Mouse (Mus musculus): Measurements from ENCODE around the gene Rtcb. TPM values are rescaled to one million over a fixed set of nuclear protein-coding genes. Genes with fewer than 3 reads are reported as not detected.
A peak's percentile ranks its signal among the peaks of the same experiment; 100 is the strongest.

Rtcb gene
- polyA plus RNA-seq, 1 experiment from 2014 or later = 115 TPM

GRCm38 (mm10) chr10:85936280-85936965 lies 21.2 kb downstream of the Rtcb start:
- Histone ChIP-seq H3K4me3 (no peak overlapping the region), H3K9me3 (peaks cover 5% of the 10 kb centered on the region; the same call in 1 of the 2 replicates), H3K4me2 (no peak overlapping the region), H3K27me3 (replicated peaks) (no peaks in the 10 kb centered on the region), H3K9ac (no peak overlapping the region), H3K4me1 (no peaks in the 10 kb centered on the region), H3K27ac (replicated peaks) (no peak overlapping the region), H3K36me3 (peaks cover 58% of the 10 kb centered on the region)
- 93% methylated on average over 6 of the region's 6 CpGs for WGBS
- ATAC-seq (ENCODE audit: extremely low read depth, insufficient number of reproducible peaks, low FRiP score, low TSS enrichment) = no peak

GRCm38 (mm10) chr10:85929962-85930361 lies 27.7 kb downstream of the Rtcb start:
- peaks cover 22% of the 10 kb centered on the region for H3K4me1 ChIP-seq
- ATAC-seq (ENCODE audit: extremely low read depth, insufficient number of reproducible peaks, low FRiP score, low TSS enrichment) = no peak
- H3K36me3 ChIP-seq = no peaks in the 10 kb centered on the region
- H3K4me3 ChIP-seq = no peak overlapping the region
- H3K27ac ChIP-seq (replicated peaks) = no peak overlapping the region
- WGBS = 82% methylated on average over 11 of the region's 11 CpGs
- peaks cover 47% of the 10 kb centered on the region for H3K27me3 ChIP-seq (replicated peaks)
- H3K9ac ChIP-seq = no peak overlapping the region
- no peaks in the 10 kb centered on the region for H3K9me3 ChIP-seq
- H3K4me2 ChIP-seq = no peak overlapping the region

GRCm38 (mm10) chr10:85929208-85929591 lies 28.4 kb downstream of the Rtcb start:
- Histone ChIP-seq H3K4me3 (peak overlapping the region; percentile 66), H3K4me1 (peaks cover 22% of the 10 kb centered on the region), H3K27ac (replicated peaks) (no peak overlapping the region), H3K36me3 (no peaks in the 10 kb centered on the region), H3K4me2 (peak overlapping the region; percentile 99), H3K27me3 (replicated peaks) (peaks cover 48% of the 10 kb centered on the region), H3K9me3 (no peaks in the 10 kb centered on the region), H3K9ac (no peak overlapping the region)
- WGBS = 45% methylated on average over 11 of the region's 11 CpGs
- no peak for ATAC-seq (ENCODE audit: extremely low read depth, insufficient number of reproducible peaks, low FRiP score, low TSS enrichment)

GRCm38 (mm10) chr10:85928499-85929207 lies 29.0 kb downstream of the Rtcb start:
- Histone ChIP-seq H3K27me3 (replicated peaks) (peaks cover 52% of the 10 kb centered on the region), H3K4me2 (peak overlapping the region; percentile 99), H3K4me1 (peaks cover 22% of the 10 kb centered on the region), H3K36me3 (no peaks in the 10 kb centered on the region), H3K27ac (replicated peaks) (no peak overlapping the region), H3K4me3 (peak overlapping the region; percentile 66), H3K9ac (peak overlapping the region; percentile 70), H3K9me3 (no peaks in the 10 kb centered on the region)
- no peak; the same call in 1 of the 2 replicates for ATAC-seq (ENCODE audit: extremely low read depth, insufficient number of reproducible peaks, low FRiP score, low TSS enrichment)
- WGBS = 1% methylated on average over 63 of the region's 63 CpGs

GRCm38 (mm10) chr10:85927676-85928445 lies 29.8 kb downstream of the Rtcb start, which contains the start of gene Ascl4:
Gene Ascl4 (plus strand): TSS chr10:85927681.
- Histone ChIP-seq H3K4me1 (peaks cover 22% of the 10 kb centered on the region), H3K9me3 (no peaks in the 10 kb centered on the region), H3K36me3 (no peaks in the 10 kb centered on the region), H3K27me3 (replicated peaks) (peaks cover 59% of the 10 kb centered on the region), H3K4me2 (peak within 1 kb of the TSS; percentile 99), H3K27ac (replicated peaks) (no peak within 1 kb of the TSS), H3K4me3 (peak within 1 kb of the TSS; percentile 66), H3K9ac (peak within 1 kb of the TSS; percentile 70)
- 3% methylated on average over 23 of the region's 23 CpGs for WGBS
- no peak for ATAC-seq (ENCODE audit: extremely low read depth, insufficient number of reproducible peaks, low FRiP score, low TSS enrichment)

GRCm38 (mm10) chr10:85916498-85917309 lies 40.9 kb downstream of the Rtcb start, which contains the start of gene Prdm4:
Gene Prdm4 (minus strand): TSS chr10:85917142.
- H3K27ac ChIP-seq (replicated peaks) = peak within 1 kb of the TSS; percentile 87
- under 1% methylated on average over 87 of the region's 90 CpGs for WGBS

More at GRCm38 (mm10) chr10:85916498-85917309, 40.9 kb downstream of the Rtcb start, which contains the start of gene Prdm4:
- Histone ChIP-seq H3K4me2 (peak within 1 kb of the TSS; percentile 85), H3K4me1 (peaks cover 17% of the 10 kb centered on the region), H3K4me3 (peak within 1 kb of the TSS; percentile 98), H3K36me3 (peaks cover 27% of the 10 kb centered on the region), H3K9ac (peak within 1 kb of the TSS; percentile 94), H3K9me3 (no peaks in the 10 kb centered on the region), H3K27me3 (replicated peaks) (peaks cover 14% of the 10 kb centered on the region)
- ATAC-seq (ENCODE audit: extremely low read depth, insufficient number of reproducible peaks, low FRiP score, low TSS enrichment) = peak; percentile 98

Other genes starting within 250 kb of the Rtcb start
- gene Pwp1, start 128.3 kb downstream of the Rtcb start, polyA plus RNA-seq (2015; fragmentation: Nextera tagmentation; extraction: Ambion mirVana) = 44.2 and 47.0 TPM in 2 replicates
- 9.4 and 10.5 TPM in 2 replicates for gene Prdm4, start 40.7 kb downstream of the Rtcb start, polyA plus RNA-seq (2015; fragmentation: Nextera tagmentation; extraction: Ambion mirVana)
- gene Ascl4, start 30.1 kb downstream of the Rtcb start, polyA plus RNA-seq (2015; fragmentation: Nextera tagmentation; extraction: Ambion mirVana) = 0.07 TPM in 1 of 2 replicates, not detected in the other
- not detected in 2 replicates for gene Bpifc, start 54.1 kb upstream of the Rtcb start, polyA plus RNA-seq (2015; fragmentation: Nextera tagmentation; extraction: Ambion mirVana)
- 21.2 and 22.6 TPM in 2 replicates for gene Fbxo7, start 64.1 kb upstream of the Rtcb start, polyA plus RNA-seq (2015; fragmentation: Nextera tagmentation; extraction: Ambion mirVana)

Data from heart, embryonic 13.5 days (tissue).